Mouse (Mus musculus): ENCODE results near the gene Psmb1. TPM values are rescaled to one million over a fixed set of nuclear protein-coding genes. Genes with fewer than 3 reads are reported as not detected.

Psmb1 gene
- total and polyA plus RNA-seq, 3 experiments = 200 to 445 (median 222) TPM

DNA sequence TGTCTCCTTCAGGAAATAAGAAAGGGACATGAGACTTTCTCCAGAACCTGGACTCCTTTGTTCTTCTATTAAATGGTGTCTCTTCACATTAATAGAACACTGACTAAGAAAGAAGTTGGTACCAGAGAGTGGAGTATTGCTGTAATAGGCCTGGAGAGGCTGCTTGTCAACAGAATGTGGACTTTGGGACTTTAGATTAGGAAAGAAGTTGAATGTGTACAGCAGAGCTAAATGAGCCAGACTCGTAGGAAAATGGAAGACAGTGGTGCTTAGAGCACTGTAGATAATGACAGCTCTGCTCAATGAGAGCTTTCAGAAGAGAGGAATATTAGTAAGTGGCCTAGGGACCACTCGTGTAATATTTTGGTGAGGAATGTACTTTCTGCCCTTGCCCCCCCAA lies 43.0 kb downstream of the Psmb1 start:
- Histone ChIP-seq H3K27ac (ENCODE audit: control insufficient read depth, low read depth, low read length) (no peak overlapping the region), H3K79me2 (ENCODE audit: control insufficient read depth, insufficient read depth, low read length, poor library complexity) (no peaks in the 10 kb centered on the region), H3K9ac (ENCODE audit: control insufficient read depth, low read depth, low read length, poor library complexity, severe bottlenecking) (no peak overlapping the region), H3K4me3 (ENCODE audit: control insufficient read depth in 1 of 2, insufficient read depth in 1 of 2, low read depth in 2 of 2, low read length in 2 of 2) (no peak overlapping the region), H3K36me3 (ENCODE audit: control insufficient read depth in 1 of 2, insufficient read depth in 2 of 2, low read length in 2 of 2) (no peaks in the 10 kb centered on the region), H3K27me3 (ENCODE audit: control insufficient read depth in 1 of 2, insufficient read depth in 2 of 2, low read length in 2 of 2) (no peaks in the 10 kb centered on the region), H3K9me3 (replicated peaks; ENCODE audit: insufficient read depth, low read length) (no peaks in the 10 kb centered on the region), H3K4me1 (ENCODE audit: control insufficient read depth in 1 of 2, insufficient read depth in 2 of 2, low read length in 2 of 2) (no peaks in the 10 kb centered on the region)
- no peak for DNase-seq (ENCODE audit: low read depth, low spot score)
- TF ChIP-seq ETS1 (IDR thresholded peaks at IDR 0.05; ENCODE audit: low read depth, low read length) = no peak

GRCm38 (mm10) chr17:15455203-15455602 lies 44.3 kb downstream of the Psmb1 start:
- Histone ChIP-seq H3K27ac (ENCODE audit: control insufficient read depth, low read depth, low read length) (no peak overlapping the region), H3K4me1 (ENCODE audit: control insufficient read depth in 1 of 2, insufficient read depth in 2 of 2, low read length in 2 of 2) (no peaks in the 10 kb centered on the region), H3K27me3 (ENCODE audit: control insufficient read depth in 1 of 2, insufficient read depth in 2 of 2, low read length in 2 of 2) (no peaks in the 10 kb centered on the region), H3K4me3 (ENCODE audit: control insufficient read depth in 1 of 2, insufficient read depth in 1 of 2, low read depth in 2 of 2, low read length in 2 of 2) (no peak overlapping the region), H3K36me3 (ENCODE audit: control insufficient read depth in 1 of 2, insufficient read depth in 2 of 2, low read length in 2 of 2) (no peaks in the 10 kb centered on the region), H3K9me3 (replicated peaks; ENCODE audit: insufficient read depth, low read length) (no peaks in the 10 kb centered on the region), H3K79me2 (ENCODE audit: control insufficient read depth, insufficient read depth, low read length, poor library complexity) (no peaks in the 10 kb centered on the region), H3K9ac (ENCODE audit: control insufficient read depth, low read depth, low read length, poor library complexity, severe bottlenecking) (no peak overlapping the region)
- DNase-seq (ENCODE audit: low read depth, low spot score) = no peak
- TF ChIP-seq RCOR1 (IDR thresholded peaks at IDR 0.05; ENCODE audit: low read depth, low read length) (no peak), USF2 (IDR thresholded peaks at IDR 0.05; ENCODE audit: borderline replicate concordance in 1 of 2, insufficient read depth in 1 of 2, low read depth in 1 of 2, low read length in 2 of 2) (no peak), UBTF (IDR thresholded peaks at IDR 0.05; ENCODE audit: borderline replicate concordance, insufficient read depth, low read depth, low read length) (no peak), ZNF384 (IDR thresholded peaks at IDR 0.05; ENCODE audit: low read depth, low read length) (no peak), TBP (IDR thresholded peaks at IDR 0.05; ENCODE audit: low read depth, low read length) (no peak), POLR2A (IDR thresholded peaks at IDR 0.05; ENCODE audit: control insufficient read depth in 1 of 2, insufficient read depth in 1 of 2, low read depth in 1 of 2, low read length in 2 of 2, poor library complexity in 1 of 2) (no peak), ZKSCAN1 (IDR thresholded peaks at IDR 0.05; ENCODE audit: low read depth, low read length) (no peak), SIN3A (IDR thresholded peaks at IDR 0.05; ENCODE audit: low read length) (no peak), MAX (IDR thresholded peaks at IDR 0.05; ENCODE audit: low read length) (no peak), TAL1 (IDR thresholded peaks at IDR 0.05; ENCODE audit: low read length) (no peak), CTCF (IDR thresholded peaks at IDR 0.05 in 2 of 3, conservative IDR thresholded peaks at IDR 0.05 in 1 of 3; ENCODE audit: control insufficient read depth in 1 of 3, insufficient read depth in 1 of 3, low read depth in 2 of 3, low read length in 3 of 3, poor library complexity in 1 of 3, severe bottlenecking in 1 of 3) (no peak)

- no peak for TF ChIP-seq E2F4 (IDR thresholded peaks at IDR 0.05; ENCODE audit: borderline replicate concordance, low read depth, low read length)
- no peak for TF ChIP-seq KAT2A (conservative IDR thresholded peaks at IDR 0.05; ENCODE audit: low read depth, low read length)
- TF ChIP-seq MEF2A (IDR thresholded peaks at IDR 0.05; ENCODE audit: extremely low read depth, insufficient replicate concordance, low read depth, low read length, poor library complexity, severe bottlenecking) = no peak
- TF ChIP-seq GABPA (IDR thresholded peaks at IDR 0.05; ENCODE audit: low read depth, low read length) = no peak
- no peak for TF ChIP-seq MXI1 (IDR thresholded peaks at IDR 0.05; ENCODE audit: low read depth, low read length)
- TF ChIP-seq JUND (IDR thresholded peaks at IDR 0.05; ENCODE audit: low read depth, low read length) = no peak
- no peak for TF ChIP-seq NRF1 (IDR thresholded peaks at IDR 0.05; ENCODE audit: insufficient read depth, low read depth, low read length, poor library complexity, severe bottlenecking)
- TF ChIP-seq MAFK (IDR thresholded peaks at IDR 0.05; ENCODE audit: borderline replicate concordance, low read depth, low read length) = no peak
- no peak for TF ChIP-seq USF1 (IDR thresholded peaks at IDR 0.05; ENCODE audit: low read depth, low read length)
- TF ChIP-seq TCF12 (IDR thresholded peaks at IDR 0.05; ENCODE audit: low read depth, low read length) = no peak
- TF ChIP-seq ETS1 (IDR thresholded peaks at IDR 0.05; ENCODE audit: low read depth, low read length) = no peak
- no peak for TF ChIP-seq TBP (IDR thresholded peaks at IDR 0.05; ENCODE audit: low read depth, low read length)
- TF ChIP-seq POLR2A (IDR thresholded peaks at IDR 0.05; ENCODE audit: control insufficient read depth in 1 of 2, insufficient read depth in 1 of 2, low read depth in 1 of 2, low read length in 2 of 2, poor library complexity in 1 of 2) = no peak
- TF ChIP-seq MAZ (IDR thresholded peaks at IDR 0.05; ENCODE audit: low read depth, low read length) = no peak
- no peak for TF ChIP-seq SMC3 (IDR thresholded peaks at IDR 0.05; ENCODE audit: low read depth, low read length)
- no peak for TF ChIP-seq EP300 (IDR thresholded peaks at IDR 0.05; ENCODE audit: low read depth in 1 of 2, low read length in 2 of 2)
- TF ChIP-seq POLR2AphosphoS5 (IDR thresholded peaks at IDR 0.05; ENCODE audit: borderline replicate concordance, low read depth, low read length) = no peak
- H3K27me3 ChIP-seq (ENCODE audit: control insufficient read depth in 1 of 2, insufficient read depth in 2 of 2, low read length in 2 of 2) = no peaks in the 10 kb centered on the region; a peak in 1 of 4 replicates
- no peaks in the 10 kb centered on the region for H3K36me3 ChIP-seq (ENCODE audit: control insufficient read depth in 1 of 2, insufficient read depth in 2 of 2, low read length in 2 of 2)
- H3K4me1 ChIP-seq (ENCODE audit: control insufficient read depth in 1 of 2, insufficient read depth in 2 of 2, low read length in 2 of 2) = no peaks in the 10 kb centered on the region
- no peak for DNase-seq (ENCODE audit: low read depth, low spot score)
- no peaks in the 10 kb centered on the region for H3K9me3 ChIP-seq (replicated peaks; ENCODE audit: insufficient read depth, low read length)
- no peaks in the 10 kb centered on the region for H3K79me2 ChIP-seq (ENCODE audit: control insufficient read depth, insufficient read depth, low read length, poor library complexity)
- no peak overlapping the region for H3K9ac ChIP-seq (ENCODE audit: control insufficient read depth, low read depth, low read length, poor library complexity, severe bottlenecking)
- no peak overlapping the region for H3K4me3 ChIP-seq (ENCODE audit: control insufficient read depth in 1 of 2, insufficient read depth in 1 of 2, low read depth in 2 of 2, low read length in 2 of 2)
- H3K27ac ChIP-seq (ENCODE audit: control insufficient read depth, low read depth, low read length) = no peak overlapping the region
These were observed 49.9 kb downstream of the Psmb1 start for GRCm38 (mm10) chr17:15449606-15450005.

All from MEL (cell line).